Mouse (Mus musculus): ENCODE data around the gene 2900026A02Rik. TPM values are rescaled to one million over a fixed set of nuclear protein-coding genes. Genes with fewer than 3 reads are reported as not detected.

2900026A02Rik gene
- total RNA-seq, 2 experiments from 2014 or later: 21.3 to 25.8 TPM

DNA sequence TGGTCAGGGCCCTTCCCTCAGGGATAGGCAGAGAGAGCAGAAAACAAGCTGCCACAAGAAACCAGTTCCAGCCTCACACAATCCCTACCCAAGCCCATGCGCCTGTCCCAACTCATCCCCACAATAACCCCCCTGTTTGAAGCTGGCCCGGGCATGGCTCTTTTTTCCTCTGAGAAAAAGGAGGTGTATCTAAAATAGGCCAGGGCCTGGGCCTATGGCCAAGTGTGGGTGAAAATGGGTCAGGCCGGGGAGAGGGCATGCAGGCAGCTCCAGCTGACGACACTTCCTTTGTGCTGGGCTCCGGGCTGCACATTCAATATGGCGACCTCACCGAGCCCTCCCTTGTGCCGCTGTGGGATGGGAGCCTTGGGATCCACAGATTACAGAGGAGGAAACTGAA lies 177.5 kb downstream of the 2900026A02Rik start:
- DNase-seq (ENCODE audit: low spot score): peak; percentile 64

DNA sequence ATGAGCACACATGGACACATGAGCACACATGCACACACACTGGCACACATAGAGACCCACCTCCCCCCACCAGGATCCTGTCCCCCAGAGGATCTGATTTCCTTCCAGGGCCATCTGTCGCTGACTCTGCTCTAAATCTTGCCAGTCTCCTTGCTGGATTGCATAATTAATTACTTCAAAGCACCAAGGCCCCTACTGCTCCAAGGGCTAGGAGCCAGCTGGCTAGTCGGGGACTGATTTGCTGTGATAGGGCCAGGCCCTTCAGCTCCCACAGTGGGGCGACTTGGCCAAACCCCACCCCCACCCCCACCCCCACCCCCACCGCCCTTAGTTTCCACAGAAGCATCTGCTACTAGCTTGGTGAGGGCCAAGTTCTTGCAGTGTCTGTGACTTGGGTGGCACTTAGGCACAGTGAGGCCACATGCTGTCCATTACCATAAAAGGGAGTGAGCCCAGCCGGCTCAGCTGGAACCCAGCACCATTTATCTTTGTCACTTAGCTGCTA lies 179.4 kb downstream of the 2900026A02Rik start:
- DNase-seq (ENCODE audit: low spot score): peak; percentile 65

DNA sequence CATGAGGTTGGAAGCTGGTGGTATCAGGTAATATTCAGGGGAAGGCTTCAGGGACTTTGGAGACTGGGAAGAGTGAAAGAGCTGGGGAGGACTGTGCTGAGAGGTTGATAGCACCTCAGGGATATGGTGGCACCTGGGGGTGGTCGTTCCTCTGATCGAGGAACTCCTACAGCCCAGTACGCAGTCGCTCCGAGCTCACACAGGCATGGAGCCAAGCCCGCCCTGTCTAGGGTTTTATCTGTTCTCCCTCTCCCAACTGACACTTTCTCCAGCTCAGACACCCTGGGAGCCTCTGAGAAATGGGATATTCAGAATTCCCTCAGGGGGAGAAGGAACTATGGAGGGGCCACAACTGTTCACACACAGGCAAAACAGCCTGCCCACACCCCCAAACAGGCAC lies 180.3 kb downstream of the 2900026A02Rik start:
- DNase-seq (ENCODE audit: low spot score): no peak

DNA sequence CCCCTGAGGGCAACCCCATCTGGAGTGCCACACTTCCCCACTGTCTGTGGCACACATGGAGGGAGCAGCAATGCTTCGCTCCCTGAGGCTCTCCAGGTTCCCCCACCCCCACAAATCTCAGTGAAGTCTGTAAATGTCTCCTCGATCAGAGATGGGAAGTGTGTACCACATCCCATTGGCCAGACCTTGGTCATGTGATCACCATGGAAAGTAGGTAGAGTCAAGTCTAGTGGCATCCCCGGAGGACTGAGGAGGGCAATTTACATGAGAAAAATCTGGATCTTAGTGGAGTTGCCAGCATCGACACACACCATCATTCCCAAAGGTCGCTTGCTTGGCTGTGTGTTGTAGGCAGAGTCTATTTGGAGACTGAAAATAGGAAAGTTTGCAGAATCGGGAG lies 182.4 kb downstream of the 2900026A02Rik start:
- DNase-seq (ENCODE audit: low spot score): no peak

Other genes starting within 250 kb of the 2900026A02Rik start
- gene Grk3, start 205.4 kb downstream of the 2900026A02Rik start, total RNA-seq (2021): 1 to 10 TPM; 4.6 to 5.7 TPM
- gene Crybb2, start 151.1 kb downstream of the 2900026A02Rik start, total RNA-seq (2021): not detected
- gene Crybb3, start 139.7 kb downstream of the 2900026A02Rik start, total RNA-seq (2021): under 1 TPM in 1 of 2 experiments, not detected in 1; 0.31 TPM
- not detected for gene Tmem211, start 5.7 kb upstream of the 2900026A02Rik start, total RNA-seq (2021)
- under 1 TPM; 0.38 to 0.39 TPM for gene Sgsm1, start 89.5 kb upstream of the 2900026A02Rik start, total RNA-seq (2021)
- not detected for gene Aym1, start 136.1 kb upstream of the 2900026A02Rik start, total RNA-seq (2021)